Mouse (Mus musculus): Measurements from ENCODE around the gene Rhag.

Rhag gene

GRCm38 (mm10) chr17:40810934-40811333 is at the start of gene Rhag:
Gene Rhag (plus strand): TSS chr17:40811126.
- peak; percentile 49 to 69 for DNase-seq (ENCODE audit: low spot score in 2 of 2)

- no peak for DNase-seq (ENCODE audit: low spot score in 2 of 2)
Observed at GRCm38 (mm10) chr17:40763662-40764061, 47.3 kb upstream of the Rhag start.

GRCm38 (mm10) chr17:40767120-40767519 is 43.8 kb upstream of the Rhag start:
- no peak for DNase-seq (ENCODE audit: low spot score in 2 of 2)

GRCm38 (mm10) chr17:40789877-40790276 is 21.0 kb upstream of the Rhag start:
- no peak for DNase-seq (ENCODE audit: low spot score in 2 of 2)

- peak; percentile 84 to 89 for DNase-seq (ENCODE audit: low spot score in 2 of 2)
Observed at GRCm38 (mm10) chr17:40793921-40794854, 16.7 kb upstream of the Rhag start.

GRCm38 (mm10) chr17:40802707-40803340 is 8.1 kb upstream of the Rhag start:
- DNase-seq (ENCODE audit: low spot score in 2 of 2) = no peak

GRCm38 (mm10) chr17:40806550-40806949 is 4.4 kb upstream of the Rhag start:
- peak; percentile 68 to 74 for DNase-seq (ENCODE audit: low spot score in 2 of 2)

- DNase-seq (ENCODE audit: low spot score in 2 of 2) = peak in 1 of 2 experiments; percentile 13
Observed at GRCm38 (mm10) chr17:40806953-40807572, 3.9 kb upstream of the Rhag start, which contains the start of gene Crisp2. Gene Crisp2 (minus strand): TSS chr17:40807003.

- DNase-seq (ENCODE audit: low spot score in 2 of 2) = no peak
Observed at GRCm38 (mm10) chr17:40808071-40808470, 2.9 kb upstream of the Rhag start.

GRCm38 (mm10) chr17:40811560-40811959 is 634 bp downstream of the Rhag start:
- DNase-seq (ENCODE audit: low spot score in 2 of 2) = no peak

GRCm38 (mm10) chr17:40812259-40812658 is 1.3 kb downstream of the Rhag start:
- no peak for DNase-seq (ENCODE audit: low spot score in 2 of 2)

- no peak for DNase-seq (ENCODE audit: low spot score in 2 of 2)
Observed at GRCm38 (mm10) chr17:40817340-40817943, 6.5 kb downstream of the Rhag start.

- DNase-seq (ENCODE audit: low spot score in 2 of 2) = no peak
Observed at GRCm38 (mm10) chr17:40821477-40821876, 10.6 kb downstream of the Rhag start.

- DNase-seq (ENCODE audit: low spot score in 2 of 2) = peak in 1 of 2 experiments; percentile 23
Observed at GRCm38 (mm10) chr17:40823817-40824216, 12.9 kb downstream of the Rhag start.

- DNase-seq (ENCODE audit: low spot score in 2 of 2) = peak; percentile 43 to 76
Observed at GRCm38 (mm10) chr17:40824549-40824948, 13.6 kb downstream of the Rhag start.

- no peak for DNase-seq (ENCODE audit: low spot score in 2 of 2)
Observed at GRCm38 (mm10) chr17:40831870-40832269, 20.9 kb downstream of the Rhag start.

- no peak for DNase-seq (ENCODE audit: low spot score in 2 of 2)
Observed at GRCm38 (mm10) chr17:40837308-40837707, 26.4 kb downstream of the Rhag start.

- DNase-seq (ENCODE audit: low spot score in 2 of 2) = no peak
Observed at GRCm38 (mm10) chr17:40855065-40855464, 44.1 kb downstream of the Rhag start.

- no peak for DNase-seq (ENCODE audit: low spot score in 2 of 2)
Observed at GRCm38 (mm10) chr17:40868952-40869747, 58.2 kb downstream of the Rhag start.

- no peak for DNase-seq (ENCODE audit: low spot score in 2 of 2)
Observed at GRCm38 (mm10) chr17:40872626-40873025, 61.7 kb downstream of the Rhag start.

- DNase-seq (ENCODE audit: low spot score in 2 of 2) = no peak
Observed at GRCm38 (mm10) chr17:40873582-40874011, 62.7 kb downstream of the Rhag start.
